Mouse (Mus musculus) neural tube, embryonic 12.5 days (tissue): Measurements from ENCODE around the gene Tmem81. TPM values are rescaled to one million over a fixed set of nuclear protein-coding genes. Genes with fewer than 3 reads are reported as not detected.
A peak's percentile ranks its signal among the peaks of the same experiment; 100 is the strongest.

Experiments
- ATAC-seq: fragments of 200-750 bp; cut with Nextera tagmentation; 2 replicates; pipeline ENCODE4 v1.8.0; 2017; ENCODE audit warnings: low read depth, mild to moderate bottlenecking, moderate TSS enrichment, moderate library complexity; ENCODE audit not compliant: low FRiP score
- H3K27ac ChIP-seq: fragments of 300-500 bp; sonication (generic); 2 replicates; pipeline ENCODE4 v1.5.1; 2016
- H3K27me3 ChIP-seq: fragments of 300-500 bp; sonication (generic); replicated peaks from 2 replicates; pipeline ENCODE4 v1.6.1; 2016; ENCODE audit warnings: mild to moderate bottlenecking
- H3K36me3 ChIP-seq: fragments of 300-500 bp; sonication (generic); 2 replicates; pipeline ENCODE4 v1.6.1; 2016; ENCODE audit warnings: mild to moderate bottlenecking
- H3K4me1 ChIP-seq: fragments of 300-500 bp; sonication (generic); 2 replicates; pipeline ENCODE4 v1.6.1; 2016
- H3K4me2 ChIP-seq: fragments of 300-500 bp; sonication (generic); replicated peaks from 2 replicates; pipeline ENCODE4 v1.6.1; 2016; ENCODE audit warnings: mild to moderate bottlenecking
- H3K4me3 ChIP-seq: fragments of 300-500 bp; sonication (generic); 2 replicates; pipeline ENCODE4 v1.5.1; 2016
- H3K9ac ChIP-seq: fragments of 300-500 bp; sonication (generic); 2 replicates; pipeline ENCODE4 v1.6.1; 2016; ENCODE audit warnings: mild to moderate bottlenecking
- H3K9me3 ChIP-seq: fragments of 300-500 bp; sonication (generic); 2 replicates; pipeline ENCODE4 v1.6.1; 2016; ENCODE audit warnings: mild to moderate bottlenecking
- WGBS: fragments of 180-500 bp; shearing (Covaris S2); methylation state at CpG from one replicate; pipeline ENCODE4 v1.1.7; 2016; 5-methylcytosine and 5-hydroxymethylcytosine counted together
- polyA plus RNA-seq: library from polyadenylated mRNA; unstranded; fragments of >200 nt; fragmentation: Nextera tagmentation; extraction: Ambion mirVana; gene quantifications from 2 replicates; pipeline ENCODE4 v1.2.1, GENCODE M21; 2016

The Tmem81 gene
- polyA plus RNA-seq, 1 experiment from 2014 or later, result 1.2 TPM

- Histone ChIP-seq H3K36me3 (peaks cover 8% of the 10 kb centered on the region), H3K27me3 (no peaks in the 10 kb centered on the region), H3K27ac (no peak overlapping the region), H3K9ac (no peak overlapping the region), H3K4me1 (peaks cover 15% of the 10 kb centered on the region), H3K4me3 (no peak overlapping the region), H3K9me3 (no peaks in the 10 kb centered on the region), H3K4me2 (no peak overlapping the region)
- ATAC-seq, result no peak
- 97% methylated on average over 3 of the region's 3 CpGs for WGBS
Measured at GRCm38 (mm10) chr1:132483234-132483633, 22.8 kb upstream of the Tmem81 start.

GRCm38 (mm10) chr1:132483759-132484158, 22.3 kb upstream of the Tmem81 start:
- H3K36me3 ChIP-seq, result peaks cover 13% of the 10 kb centered on the region
- peaks cover 10% of the 10 kb centered on the region; the same call in 1 of the 2 replicates for H3K4me1 ChIP-seq
- no peak overlapping the region for H3K4me3 ChIP-seq
- no peaks in the 10 kb centered on the region for H3K9me3 ChIP-seq
- no peaks in the 10 kb centered on the region for H3K27me3 ChIP-seq
- H3K27ac ChIP-seq, result no peak overlapping the region
- no peak for ATAC-seq
- no peak overlapping the region for H3K4me2 ChIP-seq
- WGBS, result 90% methylated on average over 6 of the region's 6 CpGs
- no peak overlapping the region for H3K9ac ChIP-seq

GRCm38 (mm10) chr1:132500535-132500934, 5.5 kb upstream of the Tmem81 start:
- Histone ChIP-seq H3K4me3 (no peak overlapping the region), H3K9me3 (no peaks in the 10 kb centered on the region), H3K27ac (no peak overlapping the region), H3K9ac (no peak overlapping the region), H3K4me1 (no peaks in the 10 kb centered on the region), H3K36me3 (peaks cover 86% of the 10 kb centered on the region), H3K27me3 (no peaks in the 10 kb centered on the region), H3K4me2 (no peak overlapping the region)
- 99% methylated on average over 2 of the region's 2 CpGs for WGBS
- ATAC-seq, result no peak

- Histone ChIP-seq H3K27me3 (no peaks in the 10 kb centered on the region), H3K4me3 (no peak overlapping the region), H3K36me3 (peaks cover 70% of the 10 kb centered on the region), H3K9ac (no peak overlapping the region), H3K27ac (no peak overlapping the region), H3K4me1 (no peaks in the 10 kb centered on the region), H3K9me3 (no peaks in the 10 kb centered on the region), H3K4me2 (no peak overlapping the region)
- 86% methylated on average over 5 of the region's 5 CpGs for WGBS
- no peak for ATAC-seq
Measured at GRCm38 (mm10) chr1:132505155-132505554, 875 bp upstream of the Tmem81 start.

- Histone ChIP-seq H3K4me2 (no peak overlapping the region), H3K9ac (no peak overlapping the region), H3K4me1 (no peaks in the 10 kb centered on the region), H3K36me3 (peaks cover 56% of the 10 kb centered on the region), H3K4me3 (no peak overlapping the region), H3K27me3 (no peaks in the 10 kb centered on the region), H3K9me3 (no peaks in the 10 kb centered on the region), H3K27ac (no peak overlapping the region)
- no peak for ATAC-seq
- 95% methylated on average over 7 of the region's 7 CpGs for WGBS
Measured at GRCm38 (mm10) chr1:132506656-132507055, 626 bp downstream of the Tmem81 start.

GRCm38 (mm10) chr1:132509771-132510170, 3.7 kb downstream of the Tmem81 start:
- Histone ChIP-seq H3K27ac (no peak overlapping the region), H3K9ac (no peak overlapping the region), H3K4me1 (no peaks in the 10 kb centered on the region; the same call in 1 of the 2 replicates), H3K4me2 (no peak overlapping the region), H3K36me3 (peaks cover 33% of the 10 kb centered on the region), H3K27me3 (no peaks in the 10 kb centered on the region), H3K4me3 (no peak overlapping the region), H3K9me3 (no peaks in the 10 kb centered on the region)
- WGBS, result 87% methylated on average over 5 of the region's 5 CpGs
- no peak for ATAC-seq

GRCm38 (mm10) chr1:132511521-132511920, 5.5 kb downstream of the Tmem81 start:
- H3K4me3 ChIP-seq, result no peak overlapping the region
- 0 out of 2 replicates have a peak, but pooled peaks have one; percentile 27 for ATAC-seq
- H3K4me1 ChIP-seq, result no peaks in the 10 kb centered on the region; the same call in 1 of the 2 replicates
- 47% methylated on average over 8 of the region's 8 CpGs for WGBS
- no peaks in the 10 kb centered on the region for H3K27me3 ChIP-seq
- no peak overlapping the region for H3K27ac ChIP-seq
- H3K9me3 ChIP-seq, result no peaks in the 10 kb centered on the region
- no peak overlapping the region for H3K4me2 ChIP-seq
- no peak overlapping the region for H3K9ac ChIP-seq
- peaks cover 29% of the 10 kb centered on the region for H3K36me3 ChIP-seq

GRCm38 (mm10) chr1:132512106-132512505, 6.1 kb downstream of the Tmem81 start:
- no peak for ATAC-seq
- Histone ChIP-seq H3K36me3 (peaks cover 27% of the 10 kb centered on the region), H3K4me2 (no peak overlapping the region), H3K27ac (no peak overlapping the region), H3K9ac (no peak overlapping the region), H3K9me3 (no peaks in the 10 kb centered on the region), H3K4me1 (no peaks in the 10 kb centered on the region; the same call in 1 of the 2 replicates), H3K4me3 (no peak overlapping the region), H3K27me3 (no peaks in the 10 kb centered on the region)
- whole genome bisulfite sequencing, result 78% methylated on average over 8 of the region's 8 CpGs

GRCm38 (mm10) chr1:132515339-132515738, 9.3 kb downstream of the Tmem81 start:
- H3K4me3 ChIP-seq, result no peak overlapping the region
- H3K27me3 ChIP-seq, result no peaks in the 10 kb centered on the region
- H3K9ac ChIP-seq, result no peak overlapping the region
- ATAC-seq, result no peak
- H3K4me1 ChIP-seq, result no peaks in the 10 kb centered on the region; the same call in 1 of the 2 replicates
- H3K27ac ChIP-seq, result no peak overlapping the region
- H3K4me2 ChIP-seq, result no peak overlapping the region
- WGBS, result 94% methylated on average over 12 of the region's 12 CpGs
- H3K9me3 ChIP-seq, result no peaks in the 10 kb centered on the region
- H3K36me3 ChIP-seq, result peaks cover 30% of the 10 kb centered on the region

GRCm38 (mm10) chr1:132516776-132517175, 10.7 kb downstream of the Tmem81 start:
- peaks cover 40% of the 10 kb centered on the region for H3K36me3 ChIP-seq
- WGBS, result 93% methylated on average over 11 of the region's 11 CpGs
- H3K4me2 ChIP-seq, result no peak overlapping the region
- H3K9me3 ChIP-seq, result no peaks in the 10 kb centered on the region
- no peaks in the 10 kb centered on the region; the same call in 1 of the 2 replicates for H3K4me1 ChIP-seq
- no peaks in the 10 kb centered on the region for H3K27me3 ChIP-seq
- no peak overlapping the region for H3K4me3 ChIP-seq
- no peak for ATAC-seq
- no peak overlapping the region for H3K27ac ChIP-seq
- H3K9ac ChIP-seq, result no peak overlapping the region

GRCm38 (mm10) chr1:132518621-132519020, 12.6 kb downstream of the Tmem81 start:
- no peaks in the 10 kb centered on the region for H3K4me1 ChIP-seq
- ATAC-seq, result no peak
- H3K9me3 ChIP-seq, result no peaks in the 10 kb centered on the region
- H3K9ac ChIP-seq, result no peak overlapping the region
- no peaks in the 10 kb centered on the region for H3K27me3 ChIP-seq
- no peak overlapping the region for H3K27ac ChIP-seq
- peaks cover 58% of the 10 kb centered on the region for H3K36me3 ChIP-seq
- H3K4me2 ChIP-seq, result no peak overlapping the region
- no peak overlapping the region for H3K4me3 ChIP-seq
- WGBS, result 88% methylated on average over 18 of the region's 18 CpGs

GRCm38 (mm10) chr1:132519734-132520133, 13.7 kb downstream of the Tmem81 start:
- no peaks in the 10 kb centered on the region for H3K27me3 ChIP-seq
- WGBS, result 94% methylated on average over 11 of the region's 11 CpGs
- no peak for ATAC-seq
- H3K4me1 ChIP-seq, result no peaks in the 10 kb centered on the region
- H3K27ac ChIP-seq, result no peak overlapping the region
- H3K9ac ChIP-seq, result no peak overlapping the region
- no peaks in the 10 kb centered on the region for H3K9me3 ChIP-seq
- H3K4me2 ChIP-seq, result no peak overlapping the region
- H3K36me3 ChIP-seq, result peaks cover 56% of the 10 kb centered on the region
- no peak overlapping the region for H3K4me3 ChIP-seq

- no peak overlapping the region for H3K27ac ChIP-seq
- no peaks in the 10 kb centered on the region for H3K4me1 ChIP-seq
- H3K9me3 ChIP-seq, result no peaks in the 10 kb centered on the region
- H3K4me2 ChIP-seq, result no peak overlapping the region
- peaks cover 52% of the 10 kb centered on the region for H3K36me3 ChIP-seq
- no peak overlapping the region for H3K9ac ChIP-seq
- H3K4me3 ChIP-seq, result no peak overlapping the region
- no peaks in the 10 kb centered on the region for H3K27me3 ChIP-seq
- 32% methylated on average over 2 of the region's 6 CpGs for WGBS
- ATAC-seq, result no peak
Measured at GRCm38 (mm10) chr1:132520764-132521163, 14.7 kb downstream of the Tmem81 start.
